Mouse (Mus musculus) megakaryocyte, adult 5-6 weeks (primary cell): ENCODE measurements at regions not wholly inside any gene's neighbourhood (a gene's known extent, or its start where the extent isn't known, plus 50 kb on each side); places are given as distances from the start of the nearest gene placed in this dataset.

Experiments used
- ATAC-seq: 2 replicates; pipeline ENCODE4 v1.8.0; 2016; ENCODE audit warnings: mild to moderate bottlenecking, inconsistent platforms; ENCODE audit not compliant: poor library complexity, severe bottlenecking

GRCm38 (mm10) chr10:95725349-95725748 is 52.1 kb upstream of the Anapc15-ps start:
- ATAC-seq, result no peak
